In genomic region chr2:3089274-3089673, GRCm38 (mm10) we compare ENCODE assay signal across 8 mouse cellular contexts. TPM values are rescaled to one million over a fixed set of nuclear protein-coding genes. Genes with fewer than 3 reads are reported as not detected.
DNase-seq lines count a peak whose midpoint lies in the region; ATAC-seq and TF ChIP-seq lines count a peak whose summit lies in the region.
"Had no signal": no experiment of that assay in that cellular context is flagged by ENCODE, and none has a peak within 500 bp of the region (broad histone marks: within the 10 kb centered on the region; RNA-seq: fewer than 3 reads in every experiment).

No protein-coding gene starts in this region.

- H3K9ac ChIP-seq in heart, postnatal 0 days (replicated peaks; ENCODE audit: low read depth, low read length), result no peak overlapping the region
- H3K9ac ChIP-seq in heart, embryonic 11.5 days (ENCODE audit: low read depth, low read length), result no peak overlapping the region
- H3K9ac ChIP-seq in liver, postnatal 0 days (replicated peaks), result no peak overlapping the region
- H3K9ac ChIP-seq: hindbrain, embryonic 15.5 days had no signal

- ATAC-seq in heart, postnatal 0 days (ENCODE audit: insufficient read depth, low read depth), result no peak
- ATAC-seq in heart, embryonic 11.5 days (replicated peaks; ENCODE audit: insufficient number of reproducible peaks, low FRiP score, low TSS enrichment), result no peak
- no peak for ATAC-seq in liver, postnatal 0 days

- H3K4me3 ChIP-seq in heart, postnatal 0 days (ENCODE audit: low read depth, low read length), result no peak overlapping the region
- H3K4me3 ChIP-seq in heart, embryonic 11.5 days (ENCODE audit: low read depth, low read length), result no peak overlapping the region
- no peak overlapping the region for H3K4me3 ChIP-seq in liver, postnatal 0 days (ENCODE audit: low read depth, low read length)
- H3K4me3 ChIP-seq: hindbrain, embryonic 15.5 days had no signal

- no peak for TF ChIP-seq EP300 in heart, postnatal 0 days (IDR thresholded peaks at IDR 0.05; ENCODE audit: low read depth)
- no peak for TF ChIP-seq EP300 in liver, postnatal 0 days (IDR thresholded peaks at IDR 0.05; ENCODE audit: low read depth)

- no peak for TF ChIP-seq POLR2A in brain, embryonic 14.5 days (IDR thresholded peaks at IDR 0.05; ENCODE audit: borderline replicate concordance, extremely low read depth, insufficient read depth, insufficient read length, poor library complexity, severe bottlenecking)

- no peaks in the 10 kb centered on the region for H3K9me3 ChIP-seq in heart, postnatal 0 days (replicated peaks; ENCODE audit: control insufficient read depth, low read length)
- no peaks in the 10 kb centered on the region for H3K9me3 ChIP-seq in heart, embryonic 11.5 days (replicated peaks; ENCODE audit: control insufficient read depth, low read length)
- no peaks in the 10 kb centered on the region for H3K9me3 ChIP-seq in liver, postnatal 0 days (ENCODE audit: low read length)
- H3K9me3 ChIP-seq: hindbrain, embryonic 15.5 days had no signal

- no peaks in the 10 kb centered on the region for H3K4me1 ChIP-seq in heart, postnatal 0 days (ENCODE audit: control insufficient read depth, insufficient read depth)
- no peaks in the 10 kb centered on the region for H3K4me1 ChIP-seq in heart, embryonic 11.5 days (ENCODE audit: control insufficient read depth, insufficient read depth, low read length)
- H3K4me1 ChIP-seq in liver, postnatal 0 days (ENCODE audit: insufficient read depth), result no peaks in the 10 kb centered on the region
- H3K4me1 ChIP-seq: hindbrain, embryonic 15.5 days had no signal

- H3K27me3 ChIP-seq in heart, postnatal 0 days (ENCODE audit: control insufficient read depth, insufficient read depth, low read length), result no peaks in the 10 kb centered on the region
- H3K27me3 ChIP-seq in heart, embryonic 11.5 days (ENCODE audit: control insufficient read depth, insufficient read depth, low read length), result no peaks in the 10 kb centered on the region
- H3K27me3 ChIP-seq in liver, postnatal 0 days (ENCODE audit: insufficient read depth, low read length), result no peaks in the 10 kb centered on the region
- H3K27me3 ChIP-seq: hindbrain, embryonic 15.5 days had no signal

- no peaks in the 10 kb centered on the region for H3K36me3 ChIP-seq in heart, postnatal 0 days (replicated peaks; ENCODE audit: control insufficient read depth, insufficient read depth, low read length)
- no peaks in the 10 kb centered on the region for H3K36me3 ChIP-seq in heart, embryonic 11.5 days (ENCODE audit: control insufficient read depth, insufficient read depth, low read length)
- no peaks in the 10 kb centered on the region for H3K36me3 ChIP-seq in liver, postnatal 0 days (replicated peaks; ENCODE audit: insufficient read depth, low read length)
- H3K36me3 ChIP-seq: hindbrain, embryonic 15.5 days had no signal

- peak; percentile 63 for TF ChIP-seq CTCF in heart, postnatal 0 days (IDR thresholded peaks at IDR 0.05; ENCODE audit: low read depth)
- peak; percentile 44 for TF ChIP-seq CTCF in liver, postnatal 0 days (IDR thresholded peaks at IDR 0.05; ENCODE audit: low read depth)
- no peak for TF ChIP-seq CTCF in brain, embryonic 14.5 days (IDR thresholded peaks at IDR 0.05; ENCODE audit: borderline replicate concordance, extremely low read depth, insufficient read depth, insufficient read length)

- H3K4me2 ChIP-seq in heart, postnatal 0 days (ENCODE audit: low read depth, low read length), result no peak overlapping the region
- no peak overlapping the region for H3K4me2 ChIP-seq in heart, embryonic 11.5 days
- H3K4me2 ChIP-seq in liver, postnatal 0 days (ENCODE audit: low read depth, low read length), result no peak overlapping the region
- H3K4me2 ChIP-seq: hindbrain, embryonic 15.5 days had no signal

- peak; percentile 41 for DNase-seq in heart, postnatal 0 days (ENCODE audit: low spot score)
- no peak for DNase-seq in liver, postnatal 0 days
- no peak for DNase-seq in liver
- DNase-seq in brain, embryonic 14.5 days (ENCODE audit: low read depth), result peak; percentile 12
- peak; percentile 47 for DNase-seq in retina, postnatal 1 day
- DNase-seq in Muller cell, postnatal 12 days (ENCODE audit: inconsistent ontology term), result no peak

- no peak overlapping the region for H3K27ac ChIP-seq in heart, postnatal 0 days (ENCODE audit: low read depth)
- H3K27ac ChIP-seq in heart, embryonic 11.5 days (ENCODE audit: low read depth, low read length), result no peak overlapping the region
- H3K27ac ChIP-seq in liver, postnatal 0 days (ENCODE audit: low read depth), result no peak overlapping the region
- H3K27ac ChIP-seq: hindbrain, embryonic 15.5 days had no signal

- 4% methylated on average over 1 of the region's 1 CpGs for WGBS in heart, postnatal 0 days
- 10% methylated on average over 1 of the region's 1 CpGs for WGBS in heart, embryonic 11.5 days (ENCODE audit: insufficient replicate concordance)
- 17% methylated on average over 1 of the region's 1 CpGs for WGBS in liver, postnatal 0 days (ENCODE audit: insufficient replicate concordance)

RNA-seq across cellular contexts. Expression of gene Fam171a1, which starts 24.8 kb away (rescaled TPM):
- total RNA-seq in heart, postnatal 0 days (2014; rRNA removed; ENCODE audit: low replicate concordance), result 28.1 and 31.1 TPM in 2 replicates
- polyA plus RNA-seq in heart, postnatal 0 days (2015; fragmentation: Nextera tagmentation; extraction: Ambion mirVana), result 14.8 and 15.4 TPM in 2 replicates
- 27.4 and 35.1 TPM in 2 replicates for polyA plus RNA-seq in heart, embryonic 11.5 days (2014; fragmentation: Nextera tagmentation; extraction: Ambion mirVana)
- 2.4 and 2.5 TPM in 2 replicates for polyA plus RNA-seq in liver, postnatal 0 days (2015; fragmentation: Nextera tagmentation; extraction: Ambion mirVana)
- 37.1 and 59.7 TPM in 2 replicates for polyA plus RNA-seq in brain, embryonic 14.5 days (2012; rRNA removed)

Comparison
In these comparisons a context has a peak if more than half of its experiments do, and no peak if none do; other contexts are left out.
1. DNase-seq: peak in heart, postnatal 0 days (single experiment), brain, embryonic 14.5 days (single experiment) and retina, postnatal 1 day (single experiment); none in liver, postnatal 0 days (single experiment), liver (single experiment) and Muller cell, postnatal 12 days (single experiment).